Mouse (Mus musculus) CD8-positive naive resting alpha-beta T cell, adult 2 months (primary cell): ENCODE data around the gene Pmepa1.

Experiments
- DNase-seq, 2 experiments: peaks; one replicate each; pipeline ENCODE4 v3.0.0; 2022; ENCODE audit warnings: low read depth in 2 of 2, low spot score in 2 of 2

The Pmepa1 gene

DNA sequence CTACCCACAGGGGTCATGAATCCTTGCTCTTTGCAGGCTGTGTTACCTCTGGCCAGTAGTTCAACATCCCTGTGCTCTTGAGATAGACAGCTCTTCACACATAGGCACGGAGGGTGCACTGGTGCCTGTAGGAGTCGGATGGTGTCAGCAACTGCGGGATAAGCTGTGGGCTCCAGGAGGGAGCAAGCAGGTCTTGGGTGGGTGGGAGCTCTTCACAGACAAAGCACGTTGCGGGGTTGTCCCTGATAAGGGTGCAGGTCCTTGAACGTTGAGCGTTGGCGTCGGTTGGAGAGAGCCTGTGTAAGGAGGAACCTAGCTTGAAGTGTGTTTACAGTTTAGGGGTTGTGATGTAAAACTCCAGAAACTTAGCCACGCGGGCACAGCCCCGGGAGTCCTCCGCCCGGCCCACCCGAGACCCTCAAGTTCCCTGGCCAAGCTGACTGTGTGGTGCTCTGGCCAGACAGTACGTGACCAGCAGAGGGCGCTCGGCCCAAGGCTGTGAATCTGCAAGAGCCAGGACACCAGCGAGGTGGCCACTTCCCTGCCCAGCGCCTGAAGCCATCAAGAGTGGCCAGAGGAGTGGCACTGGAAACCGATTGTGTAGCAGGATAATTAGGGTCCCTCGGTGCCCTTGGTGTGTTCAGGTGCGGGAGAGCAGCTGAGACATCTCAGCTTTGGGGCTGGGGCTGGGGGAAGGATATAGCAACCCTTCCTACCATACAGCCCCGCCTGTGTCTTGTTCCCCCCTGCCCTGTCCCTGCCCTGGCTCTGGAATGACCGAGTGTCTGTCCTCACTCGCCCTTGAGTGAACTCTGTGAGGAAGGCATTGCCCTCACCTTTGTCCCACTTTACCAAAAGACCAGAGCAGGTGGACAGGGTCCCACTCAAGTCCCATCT lies 90.0 kb downstream of the Pmepa1 start:
- DNase-seq: peak; percentile 74 to 75

DNA sequence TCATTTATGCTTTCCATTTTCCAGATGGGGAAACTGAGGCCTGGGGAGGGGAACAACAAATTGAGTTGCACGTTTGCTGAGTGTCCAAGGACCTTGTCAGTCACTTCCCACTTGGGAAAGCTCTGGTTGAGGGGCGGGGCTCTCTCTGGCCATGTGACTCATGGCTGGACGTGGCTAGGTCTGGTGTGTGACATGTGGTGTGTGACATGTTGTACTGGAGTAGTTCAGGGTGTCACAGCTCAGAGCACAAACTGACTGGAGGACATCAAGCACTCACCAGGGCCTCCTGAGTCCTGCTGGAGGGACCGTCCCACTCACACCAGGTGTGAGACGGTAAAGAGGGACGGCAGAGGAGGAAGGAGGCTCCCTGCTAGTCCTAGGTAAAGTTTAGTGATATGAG lies 91.1 kb downstream of the Pmepa1 start:
- DNase-seq: no peak

DNA sequence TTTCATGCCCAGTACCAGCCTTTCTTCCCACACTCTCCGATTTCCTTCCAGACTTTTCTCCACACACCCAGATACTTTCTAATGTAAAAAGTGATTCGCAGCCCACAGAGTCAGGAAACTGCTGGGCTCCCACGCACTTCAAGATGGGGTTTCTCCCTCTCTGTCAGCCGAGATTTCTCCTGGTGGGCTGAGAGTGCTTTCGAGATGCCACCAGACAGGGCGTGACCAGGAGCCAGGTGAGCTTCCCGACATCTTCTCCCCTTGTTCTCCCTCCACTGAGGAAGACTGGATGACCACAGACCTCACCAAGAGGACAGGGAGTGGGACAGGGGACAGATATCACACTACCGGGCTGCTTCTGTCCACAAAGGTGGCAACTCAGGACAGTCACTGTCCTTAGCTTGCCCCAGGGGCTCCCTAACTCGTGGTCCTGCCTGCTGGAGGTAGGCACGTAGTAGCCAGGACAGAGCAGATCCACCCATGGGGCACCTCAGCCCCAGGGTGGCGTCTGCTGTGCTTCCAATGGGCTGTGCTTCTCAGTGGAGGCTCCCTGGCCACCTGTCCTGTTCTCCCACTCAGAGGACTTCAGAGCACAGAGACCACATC lies 91.8 kb downstream of the Pmepa1 start:
- DNase-seq: no peak

- DNase-seq: no peak
These were observed 92.4 kb downstream of the Pmepa1 start for GRCm38 (mm10) chr2:173183836-173184460.

DNA sequence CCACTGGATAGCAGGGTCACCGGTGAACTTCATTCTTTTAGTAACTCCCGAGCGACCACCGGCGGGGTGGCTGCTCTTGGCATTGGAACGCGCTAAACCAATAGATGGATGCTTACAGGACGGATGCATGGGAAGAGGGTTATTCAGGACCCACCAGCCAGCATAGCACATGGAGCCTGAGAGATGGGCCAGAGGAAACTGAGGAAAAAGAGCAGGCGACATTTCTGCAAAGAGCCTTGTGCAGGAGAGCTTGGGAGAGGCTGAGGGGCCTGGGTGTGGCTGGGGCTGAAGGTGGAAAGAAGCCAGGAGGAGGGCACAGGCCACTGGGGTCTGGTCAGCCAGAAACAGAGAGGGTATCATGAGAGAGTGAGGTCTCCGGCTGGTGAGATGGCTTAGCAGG lies 93.0 kb downstream of the Pmepa1 start:
- no peak for DNase-seq

DNA sequence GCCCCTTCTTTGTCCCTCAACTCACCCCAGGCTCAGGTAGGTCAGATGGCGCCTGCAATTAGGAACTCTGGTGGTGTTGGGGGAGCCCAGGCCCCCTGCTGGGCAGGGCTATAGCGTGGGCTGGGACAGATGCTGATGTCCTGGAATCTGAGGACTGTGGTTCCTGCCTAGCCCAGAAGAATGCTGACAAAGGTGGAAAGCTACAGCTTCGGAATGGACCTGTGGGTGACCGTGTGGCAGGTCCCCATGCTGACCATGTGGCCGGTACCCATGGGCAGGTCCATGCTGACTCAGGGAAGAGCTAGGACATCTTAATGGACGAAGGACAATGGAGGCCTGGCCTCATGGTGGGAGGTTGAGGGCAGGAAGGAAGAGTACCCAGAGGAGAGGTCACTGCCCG lies 93.5 kb downstream of the Pmepa1 start:
- no peak for DNase-seq

GRCm38 (mm10) chr2:173181901-173182300 lies 94.4 kb downstream of the Pmepa1 start:
- DNase-seq: no peak

DNA sequence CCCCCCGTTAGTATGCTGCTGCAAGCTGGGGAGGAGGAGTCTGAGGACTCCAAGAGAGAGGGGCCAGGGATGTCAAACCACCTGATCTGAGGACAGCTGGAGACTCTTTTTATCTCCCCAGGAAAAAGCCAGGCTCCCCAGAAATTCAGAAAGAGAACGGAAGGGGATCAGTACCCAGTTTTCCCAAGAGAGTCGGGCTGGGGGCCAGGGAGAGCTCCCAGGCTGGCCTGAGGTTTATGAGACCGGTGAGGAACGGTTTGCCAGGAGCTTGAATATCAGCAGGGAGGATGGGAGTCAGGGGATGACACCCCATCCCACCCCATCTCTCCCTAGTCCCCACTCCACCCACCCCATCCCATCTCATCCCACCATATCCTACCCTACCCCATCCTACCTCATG lies 94.8 kb downstream of the Pmepa1 start:
- no peak for DNase-seq

DNA sequence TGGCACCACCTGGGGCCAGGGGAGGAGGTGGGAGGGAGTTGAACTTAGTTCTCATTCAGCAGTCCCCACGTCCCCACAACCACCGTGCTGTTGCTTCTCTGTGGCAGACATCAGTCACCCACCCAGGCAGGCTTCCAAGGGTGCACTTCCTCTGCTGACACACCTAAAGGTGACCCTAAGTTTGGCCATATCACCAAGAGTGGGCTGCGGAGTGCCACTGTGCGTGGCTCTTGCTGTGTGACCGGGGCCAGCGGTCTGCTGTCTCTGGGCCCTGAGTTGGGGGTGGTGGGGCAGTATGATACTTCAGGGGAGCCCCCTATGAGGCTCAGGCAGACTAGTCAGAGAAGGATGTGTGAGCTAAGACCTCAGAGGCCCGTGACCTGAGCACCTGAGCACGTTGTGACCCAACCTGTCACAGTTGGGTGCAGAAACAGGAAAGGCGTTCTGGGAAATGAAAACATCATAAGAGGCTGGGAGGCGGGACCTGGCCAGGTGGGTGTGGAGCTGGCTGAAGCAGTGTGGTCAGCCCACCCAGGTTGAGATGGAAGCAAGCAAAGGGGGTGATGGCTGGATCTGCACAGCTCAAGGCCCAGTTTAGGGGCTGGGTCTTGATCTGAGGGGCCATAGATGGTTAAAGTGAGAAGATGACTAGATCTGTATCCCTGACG lies 95.5 kb downstream of the Pmepa1 start:
- no peak for DNase-seq

- DNase-seq: no peak
These were observed 96.3 kb downstream of the Pmepa1 start for GRCm38 (mm10) chr2:173180026-173180425.

DNA sequence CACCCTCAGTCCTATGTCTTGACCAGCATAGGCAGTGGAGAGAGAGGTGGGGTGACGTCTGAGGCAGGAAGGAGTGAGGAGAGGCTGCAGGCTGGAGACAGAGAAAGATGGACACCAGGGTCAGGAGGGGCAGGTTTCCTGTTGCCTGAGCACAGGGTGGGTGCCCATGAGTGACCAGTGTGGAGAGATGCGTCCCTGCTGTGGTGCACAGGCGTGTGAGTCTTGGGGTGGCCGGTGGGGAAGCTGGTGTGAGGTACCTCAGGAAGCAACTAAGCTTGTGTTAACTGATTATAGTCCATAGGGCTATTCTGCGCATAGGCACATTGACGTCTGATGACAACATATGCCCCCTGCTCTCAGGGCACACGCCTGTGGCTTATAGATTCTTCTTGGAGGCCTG lies 97.3 kb downstream of the Pmepa1 start:
- DNase-seq: no peak

DNA sequence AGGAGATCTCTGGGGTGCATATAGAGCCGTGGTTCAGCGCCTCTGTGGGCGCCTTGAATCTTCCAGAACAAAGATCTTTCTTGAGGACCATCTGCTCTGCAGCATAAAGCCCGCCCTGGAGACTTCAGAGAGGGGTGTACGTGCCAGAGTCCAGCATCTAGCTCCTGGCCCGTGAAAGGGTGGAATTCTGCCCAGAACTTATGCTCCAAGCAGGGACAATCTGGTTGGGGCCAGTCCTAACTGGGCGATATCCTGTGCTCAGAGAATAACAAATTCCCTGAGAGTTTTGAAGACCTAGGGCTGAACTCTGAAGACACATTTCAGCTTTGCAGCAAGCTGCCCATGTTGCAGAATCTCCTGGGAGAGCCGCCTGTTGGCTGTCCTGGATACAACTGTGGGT lies 98.4 kb downstream of the Pmepa1 start:
- DNase-seq: no peak

GRCm38 (mm10) chr2:173177481-173177880 lies 98.9 kb downstream of the Pmepa1 start:
- DNase-seq: no peak

- DNase-seq: no peak
These were observed 100.6 kb downstream of the Pmepa1 start for GRCm38 (mm10) chr2:173175703-173176102.

DNA sequence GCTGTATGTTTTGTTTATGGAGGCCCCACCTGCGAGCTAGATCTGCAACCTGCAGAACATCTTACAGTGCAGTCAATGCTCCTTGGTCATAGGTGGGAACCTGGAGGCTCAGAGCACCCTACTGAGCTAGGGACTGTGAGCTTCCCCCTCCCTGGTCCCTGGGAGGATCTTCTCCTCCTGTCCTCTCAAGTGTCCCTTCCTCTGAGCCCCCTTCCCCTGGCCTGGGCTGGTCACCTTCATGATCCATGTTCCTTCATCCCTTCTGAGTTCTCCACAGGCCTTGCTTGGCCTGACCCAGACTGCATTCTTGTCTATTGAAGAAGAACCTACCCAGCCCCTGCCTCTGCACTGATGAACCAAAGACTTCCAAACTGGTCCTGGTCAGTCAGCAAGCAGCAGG lies 101.8 kb downstream of the Pmepa1 start:
- no peak for DNase-seq
